Mouse (Mus musculus) hindlimb bud, embryonic 11.5 days (tissue): ENCODE results near the gene Ankrd11.
"Not testable (repeated sequence)": the region's sequence is repeated elsewhere in the genome, so short reads cannot be mapped to it uniquely, and the experiment has no call there.

Source experiments
- DNase-seq: peaks from one replicate; pipeline ENCODE4 v3.0.0-alpha.2; 2012; ENCODE audit warnings: low read depth, low spot score; ENCODE audit errors: extremely low spot score

Ankrd11 gene

GRCm38 (mm10) chr8:123040110-123040650 is 1.9 kb downstream of the Ankrd11 start:
- DNase-seq: no peak

DNA sequence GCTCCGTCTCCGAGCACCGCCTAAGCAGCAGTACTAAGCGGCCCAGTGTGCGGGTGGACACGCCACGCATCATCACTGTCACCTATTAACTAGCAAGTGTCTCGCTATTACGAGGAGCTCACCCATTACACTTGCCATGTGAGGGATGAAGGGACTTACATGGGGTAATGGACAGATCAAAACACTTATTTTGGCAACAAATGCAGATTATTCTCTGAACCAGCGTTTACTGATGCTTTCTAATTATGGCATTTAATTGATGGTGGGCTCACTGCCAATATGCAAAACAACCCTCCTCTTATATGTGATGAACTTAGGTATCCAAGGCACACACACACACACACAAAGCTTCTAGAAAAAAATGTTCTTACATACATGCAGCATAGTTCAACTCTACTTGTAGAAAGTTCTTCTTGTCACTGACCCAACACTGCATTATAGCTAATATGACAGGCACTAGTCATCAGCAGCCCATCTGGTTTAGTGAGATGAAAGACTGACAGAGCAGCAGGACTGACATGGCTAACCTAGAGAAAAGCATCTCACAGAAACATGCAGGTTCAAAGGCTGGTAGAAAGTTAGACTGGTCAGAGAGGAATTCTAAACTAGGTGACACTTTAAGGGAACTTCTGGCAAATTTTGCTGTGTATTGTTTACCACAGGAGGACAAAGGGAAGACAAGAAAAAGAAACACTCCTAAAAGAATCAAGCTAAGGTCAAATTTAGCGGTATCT is 2.5 kb downstream of the Ankrd11 start:
- DNase-seq: no peak

DNA sequence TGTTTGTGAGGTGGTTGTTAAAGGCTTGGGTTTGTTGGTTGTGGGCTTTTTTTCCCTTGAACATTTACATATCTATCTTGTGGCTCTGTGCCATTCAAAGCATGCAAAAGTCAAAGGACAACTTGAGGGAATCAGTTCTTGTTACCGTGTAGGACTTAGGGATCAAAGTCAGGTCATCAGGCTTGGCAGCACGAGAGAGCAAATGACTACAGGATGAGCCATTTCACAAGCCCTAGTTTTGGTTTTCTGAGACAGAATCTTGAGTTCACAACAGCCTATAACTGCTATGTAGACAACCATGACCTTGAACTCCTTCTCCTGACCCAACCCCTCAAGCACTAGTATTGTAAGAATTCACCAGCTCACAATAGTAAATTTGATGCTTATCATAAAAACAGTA is 3.7 kb downstream of the Ankrd11 start:
- no peak for DNase-seq

GRCm38 (mm10) chr8:123037487-123037886 is 4.6 kb downstream of the Ankrd11 start:
- no peak for DNase-seq

GRCm38 (mm10) chr8:123036956-123037355 is 5.1 kb downstream of the Ankrd11 start:
- no peak for DNase-seq

- DNase-seq: no peak
Observed at GRCm38 (mm10) chr8:123034171-123034570, 7.9 kb downstream of the Ankrd11 start.

DNA sequence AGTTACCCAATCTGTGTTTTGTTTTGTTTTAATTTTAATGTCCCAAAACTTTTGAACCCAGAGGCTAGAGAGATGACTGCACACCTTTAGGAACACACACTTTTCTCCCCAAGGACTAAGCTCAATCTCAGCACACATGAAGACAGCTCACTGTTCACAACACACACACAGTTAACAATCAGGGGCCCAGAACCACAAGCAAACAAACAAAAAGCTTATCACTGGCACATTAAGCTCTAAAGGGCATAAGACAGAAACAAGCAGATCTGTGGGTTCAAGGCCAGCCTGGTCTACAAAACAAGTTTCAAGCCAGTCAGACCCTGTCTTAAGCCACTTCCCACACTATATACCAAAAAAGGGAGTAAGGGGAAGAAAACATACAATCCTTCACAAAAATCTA is 8.6 kb downstream of the Ankrd11 start:
- DNase-seq: no peak

DNA sequence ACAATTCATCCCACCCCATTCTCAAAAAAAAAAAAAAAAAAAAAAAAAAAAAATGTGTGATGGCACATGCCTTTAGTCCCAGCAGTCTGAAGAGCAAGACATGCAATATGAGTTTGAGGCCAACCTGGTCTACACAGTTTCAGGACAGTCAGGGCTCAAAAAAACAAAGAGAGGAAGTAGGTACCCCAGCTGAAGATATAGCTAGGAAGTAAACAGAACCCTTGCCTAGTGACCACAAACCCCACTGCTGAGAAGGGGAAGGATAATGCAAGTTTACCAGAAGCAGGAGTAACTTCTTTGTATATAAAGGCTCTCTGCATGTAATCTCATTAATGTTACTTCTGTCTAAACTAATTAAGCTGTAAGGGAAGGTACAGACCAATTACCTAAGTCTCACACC is 9.3 kb downstream of the Ankrd11 start:
- no peak for DNase-seq

- no peak for DNase-seq
Observed at GRCm38 (mm10) chr8:123031321-123031978, 10.6 kb downstream of the Ankrd11 start.

DNA sequence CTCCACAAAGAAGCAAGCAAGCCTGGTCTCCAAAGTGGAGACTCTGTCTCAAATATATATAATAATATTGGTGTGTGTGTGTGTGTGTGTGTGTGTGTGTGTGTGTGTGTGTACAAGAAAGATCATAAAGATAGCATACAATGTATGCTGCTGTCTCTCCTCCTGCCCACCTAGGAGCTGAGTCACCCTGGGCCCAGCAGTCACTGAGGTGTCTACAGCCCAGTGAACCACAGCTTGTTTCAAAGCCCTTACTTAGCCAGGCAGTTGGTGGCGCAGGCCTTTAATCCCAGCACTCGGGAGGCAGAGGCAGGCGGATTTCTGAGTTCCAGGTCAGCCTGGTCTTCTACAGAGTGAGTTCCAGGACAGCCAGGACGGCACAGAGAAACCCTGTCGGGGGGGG is 12.0 kb downstream of the Ankrd11 start:
- DNase-seq: not testable (repeated sequence)

GRCm38 (mm10) chr8:123027786-123028185 is 14.3 kb downstream of the Ankrd11 start:
- no peak for DNase-seq

GRCm38 (mm10) chr8:123025951-123026351 is 16.1 kb downstream of the Ankrd11 start:
- no peak for DNase-seq

- no peak for DNase-seq
Observed at GRCm38 (mm10) chr8:123024226-123024625, 17.9 kb downstream of the Ankrd11 start.

- DNase-seq: no peak
Observed at GRCm38 (mm10) chr8:123022727-123023126, 19.4 kb downstream of the Ankrd11 start.

- DNase-seq: no peak
Observed at GRCm38 (mm10) chr8:123021259-123021658, 20.8 kb downstream of the Ankrd11 start.

GRCm38 (mm10) chr8:123020859-123021258 is 21.2 kb downstream of the Ankrd11 start:
- no peak for DNase-seq

DNA sequence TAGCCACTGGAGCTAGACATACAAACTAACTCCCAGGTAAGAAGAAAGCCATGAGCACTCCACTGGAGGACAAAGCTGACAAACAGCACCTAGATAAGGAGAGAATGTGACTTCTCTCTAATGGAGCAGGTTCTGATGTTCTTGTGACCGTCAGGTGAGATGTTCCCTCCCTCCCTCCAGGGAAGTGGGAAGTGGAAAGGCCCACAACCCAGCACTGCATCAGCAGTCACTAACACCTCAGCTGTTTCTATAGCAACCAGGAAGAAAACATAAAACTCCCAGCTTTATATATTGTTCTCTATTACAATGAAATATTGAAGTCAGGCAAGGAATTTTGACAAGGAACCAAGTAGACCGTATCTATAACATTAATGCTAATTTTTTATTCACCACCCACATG is 22.0 kb downstream of the Ankrd11 start:
- DNase-seq: no peak

DNA sequence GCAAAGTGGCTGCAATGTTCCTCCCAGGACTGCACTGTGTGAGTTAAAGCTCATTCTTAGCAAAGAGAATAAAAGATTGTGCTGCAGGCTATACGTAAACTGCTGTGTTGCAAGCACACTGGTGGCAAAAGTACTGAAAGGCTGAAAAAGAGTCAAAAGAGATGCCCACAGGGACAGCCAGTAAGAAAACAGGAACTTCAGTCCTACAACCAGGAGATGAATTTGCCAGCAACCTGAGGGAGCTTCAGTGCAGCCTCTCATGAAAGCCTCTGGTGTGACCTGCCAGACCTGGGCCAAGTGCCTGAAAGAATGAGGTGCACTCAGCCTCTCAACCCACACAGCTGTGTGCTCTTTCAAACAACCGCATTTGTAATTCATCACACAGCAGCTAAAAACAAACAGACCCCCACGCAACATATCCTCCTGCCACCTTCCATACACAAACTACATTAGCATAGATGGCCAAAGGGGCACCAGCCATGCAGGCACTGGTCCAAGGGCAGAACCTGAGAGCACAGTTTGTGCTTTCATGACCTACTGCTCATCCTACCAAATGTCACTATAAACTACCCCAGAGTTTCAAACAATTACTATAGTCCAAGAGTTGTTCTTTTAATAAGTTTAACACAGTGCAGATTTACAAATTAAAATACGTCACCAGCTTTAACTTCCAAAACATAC is 23.5 kb downstream of the Ankrd11 start:
- no peak for DNase-seq

- no peak for DNase-seq
Observed at GRCm38 (mm10) chr8:123017143-123017542, 24.9 kb downstream of the Ankrd11 start.

DNA sequence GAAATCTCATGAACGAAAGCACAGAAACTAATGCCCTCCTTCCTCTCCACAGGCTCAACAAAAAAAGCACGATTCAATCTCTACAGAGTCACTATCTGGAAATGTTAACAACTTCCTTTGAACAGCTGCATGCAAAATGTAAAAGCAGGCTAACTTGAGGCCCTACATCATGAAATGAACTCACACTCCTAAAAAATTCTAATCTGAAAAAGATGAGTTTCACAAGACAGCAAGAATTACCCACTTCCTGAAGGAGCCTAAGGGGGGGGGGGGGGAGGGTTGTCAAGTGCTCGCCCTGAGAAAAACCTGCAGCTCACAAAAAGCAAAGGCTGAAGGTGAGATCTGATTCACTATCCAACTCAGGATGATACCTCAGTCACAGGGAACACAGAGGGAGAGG is 27.0 kb downstream of the Ankrd11 start:
- DNase-seq: no peak

DNA sequence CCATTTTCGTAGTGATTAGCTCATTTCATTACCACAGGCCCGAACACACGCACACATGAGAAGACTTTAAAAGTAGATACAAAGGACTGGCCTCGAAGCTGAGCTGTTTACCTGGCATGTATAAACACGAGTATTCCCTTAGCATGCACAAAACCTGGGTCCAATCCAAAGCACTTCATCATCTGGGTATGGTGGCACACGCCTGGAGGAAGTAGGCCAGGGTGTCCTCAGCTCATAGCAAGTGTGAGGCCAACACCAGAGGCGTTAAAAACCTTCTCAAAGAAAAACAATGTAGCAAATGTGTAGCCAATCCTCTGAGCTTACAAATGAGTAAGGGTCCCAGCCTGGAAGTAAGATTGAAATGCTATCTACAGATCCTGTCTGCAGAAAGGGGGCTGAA is 27.6 kb downstream of the Ankrd11 start:
- DNase-seq: no peak

DNA sequence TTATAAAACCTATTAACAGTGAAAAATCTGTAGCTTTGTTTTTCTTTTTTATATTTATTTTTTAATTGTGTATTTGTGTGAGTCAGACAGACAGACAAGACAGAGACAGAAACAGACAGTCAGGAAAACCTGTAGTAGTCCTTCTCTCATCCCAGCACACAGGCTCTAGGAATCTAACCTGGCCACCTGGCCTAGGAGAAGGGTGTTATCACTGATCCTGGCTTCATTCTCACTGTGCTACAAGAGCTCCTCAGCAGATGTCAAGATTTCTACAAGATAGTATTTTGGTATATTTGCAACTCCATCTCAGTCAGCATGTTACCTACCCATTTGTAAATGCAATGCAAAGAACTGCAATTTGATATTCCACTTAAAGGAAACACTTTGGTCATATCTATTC is 30.8 kb downstream of the Ankrd11 start:
- DNase-seq: no peak
